In the genomic region with DNA sequence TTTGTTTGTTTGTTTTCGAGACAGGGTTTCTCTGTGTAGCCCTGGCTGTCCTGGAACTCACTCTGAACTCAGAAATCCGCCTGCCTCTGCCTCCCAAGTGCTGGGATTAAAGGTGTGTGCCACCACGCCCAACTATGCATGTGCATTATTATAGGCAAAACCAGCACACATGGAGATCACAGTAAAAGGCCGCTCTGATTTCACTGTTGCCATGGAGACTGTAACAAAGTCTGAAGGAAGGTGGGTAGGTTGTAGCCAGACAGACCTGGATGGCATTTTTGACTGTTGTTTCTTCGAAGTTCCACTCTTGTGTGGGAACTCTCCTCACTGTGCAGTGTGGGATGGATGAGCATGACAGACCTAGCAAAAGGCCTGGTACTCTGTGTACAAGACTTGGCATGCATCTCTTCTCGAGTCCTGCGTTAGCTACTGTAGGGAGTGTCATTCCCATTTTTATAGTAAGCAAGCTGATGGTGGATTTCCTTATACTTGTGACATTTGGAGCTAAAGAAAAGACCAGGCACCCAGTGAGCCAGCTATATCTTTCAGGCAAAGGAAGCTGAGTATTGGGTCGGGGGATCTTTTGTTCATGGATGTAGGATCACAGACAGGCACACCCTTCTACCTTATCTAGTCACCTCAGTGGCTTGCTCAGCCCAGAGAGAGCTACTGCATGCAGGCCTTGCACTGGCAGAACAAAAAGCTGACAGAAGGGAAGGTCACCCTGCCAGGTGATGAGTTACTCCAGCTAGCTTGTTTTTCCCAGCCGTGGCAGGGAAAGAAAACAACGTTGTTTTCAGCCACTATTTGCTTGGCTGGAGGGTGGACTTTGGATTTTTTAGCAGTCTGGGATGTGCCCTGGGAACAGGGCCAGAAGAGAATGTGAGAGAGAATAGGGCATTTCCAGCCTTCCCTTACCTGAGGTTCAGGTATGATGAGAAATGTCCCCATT, we compare ENCODE assay signal across 9 mouse cellular contexts. TPM values are rescaled to one million over a fixed set of nuclear protein-coding genes. Genes with fewer than 3 reads are reported as not detected.
DNase-seq lines count a peak whose midpoint lies in the region; ATAC-seq lines count a peak whose summit lies in the region.
"Had no signal": no experiment of that assay in that cellular context is flagged by ENCODE, and none has a peak within 500 bp of the region (broad histone marks: within the 10 kb centered on the region; RNA-seq: fewer than 3 reads in every experiment).

No protein-coding gene starts in this region.

- no peaks in the 10 kb centered on the region for H3K9me3 ChIP-seq in forebrain, embryonic 15.5 days
- H3K9me3 ChIP-seq in limb, embryonic 10.5 days (replicated peaks) = no peaks in the 10 kb centered on the region

- no peak for ATAC-seq in forebrain, embryonic 15.5 days (replicated peaks)
- ATAC-seq in granulocyte monocyte progenitor cell, adult 5-6 weeks (replicated peaks; ENCODE audit: poor library complexity, severe bottlenecking) = no peak

- peaks cover 36% of the 10 kb centered on the region for H3K4me1 ChIP-seq in forebrain, embryonic 15.5 days
- peaks cover 39% of the 10 kb centered on the region for H3K4me1 ChIP-seq in limb, embryonic 10.5 days

- peak; percentile 42 for DNase-seq in embryo, embryonic 10.5 days (ENCODE audit: low spot score)
- no peak for DNase-seq in embryo, embryonic 11 days
- DNase-seq in CD4-positive helper T cell, adult 2 months (ENCODE audit: low read depth, low spot score) = peak; percentile 57
- DNase-seq in limb, embryonic 10.5 days (ENCODE audit: low spot score) = no peak
- peak; percentile 49 for DNase-seq in splenic B cell, adult 2 months (ENCODE audit: low read depth, low spot score)
- DNase-seq in embryo, embryonic 9.5 days (ENCODE audit: extremely low spot score) = no peak

- peak overlapping the region; percentile 98 for H3K27ac ChIP-seq in forebrain, embryonic 15.5 days (replicated peaks)
- H3K27ac ChIP-seq in limb, embryonic 10.5 days = peak overlapping the region; percentile 97

- peak overlapping the region; percentile 91 for H3K4me3 ChIP-seq in forebrain, embryonic 15.5 days
- H3K4me3 ChIP-seq in limb, embryonic 10.5 days = peak overlapping the region; percentile 94

- WGBS in forebrain, embryonic 15.5 days = 79% methylated on average over 10 of the region's 10 CpGs
- 83% methylated on average over 10 of the region's 10 CpGs for WGBS in limb, embryonic 10.5 days

- peak overlapping the region; percentile 72 for H3K9ac ChIP-seq in forebrain, embryonic 15.5 days (replicated peaks)

- H3K27me3 ChIP-seq in forebrain, embryonic 15.5 days = no peaks in the 10 kb centered on the region
- no peaks in the 10 kb centered on the region for H3K27me3 ChIP-seq in limb, embryonic 10.5 days (ENCODE audit: low read depth, poor library complexity, severe bottlenecking)
- no peaks in the 10 kb centered on the region for H3K27me3 ChIP-seq in splenic B cell, adult 2 months (ENCODE audit: control insufficient read depth, insufficient read depth, low read length, poor library complexity, severe bottlenecking)

- H3K4me2 ChIP-seq in forebrain, embryonic 15.5 days (replicated peaks) = peak overlapping the region; percentile 78

- H3K36me3 ChIP-seq in forebrain, embryonic 15.5 days = no peaks in the 10 kb centered on the region
- 0 out of 2 replicates have a peak, but pooled peaks cover 8% of the 10 kb centered on the region for H3K36me3 ChIP-seq in limb, embryonic 10.5 days
- no peaks in the 10 kb centered on the region for H3K36me3 ChIP-seq in splenic B cell, adult 2 months (ENCODE audit: control insufficient read depth, insufficient read depth, low read length, poor library complexity, severe bottlenecking)

RNA-seq across cellular contexts. Expression of a gene that starts 1.6 kb away (rescaled TPM):
- 45.1 and 47.6 TPM in 2 replicates for polyA plus RNA-seq in forebrain, embryonic 15.5 days (2015; fragmentation: Nextera tagmentation; extraction: Ambion mirVana)
- 43.6 and 43.8 TPM in 2 replicates for polyA plus RNA-seq in limb, embryonic 10.5 days (2016; fragmentation: Nextera tagmentation; extraction: Ambion mirVana)
- total RNA-seq in granulocyte monocyte progenitor cell, adult 5-6 weeks (2014; fragmentation: Nextera tagmentation) = 37.0 and 39.8 TPM in 2 replicates
- total RNA-seq in granulocyte monocyte progenitor cell, adult 5-6 weeks (2017) = 11.4 and 14.1 TPM in 2 replicates

RNA-seq across cellular contexts. Expression of a gene that starts 4.4 kb away (rescaled TPM):
- 95.8 and 102 TPM in 2 replicates for polyA plus RNA-seq in forebrain, embryonic 15.5 days (2015; fragmentation: Nextera tagmentation; extraction: Ambion mirVana)
- 68.0 and 84.5 TPM in 2 replicates for polyA plus RNA-seq in limb, embryonic 10.5 days (2016; fragmentation: Nextera tagmentation; extraction: Ambion mirVana)
- total RNA-seq in granulocyte monocyte progenitor cell, adult 5-6 weeks (2014; fragmentation: Nextera tagmentation) = 28.3 and 33.5 TPM in 2 replicates
- 16.6 and 21.6 TPM in 2 replicates for total RNA-seq in granulocyte monocyte progenitor cell, adult 5-6 weeks (2017)

RNA-seq across cellular contexts. Expression of a gene that starts 46.5 kb away (rescaled TPM):
- 0.56 and 0.75 TPM in 2 replicates for polyA plus RNA-seq in forebrain, embryonic 15.5 days (2015; fragmentation: Nextera tagmentation; extraction: Ambion mirVana)
- polyA plus RNA-seq in limb, embryonic 10.5 days (2016; fragmentation: Nextera tagmentation; extraction: Ambion mirVana) = 0.40 and 0.71 TPM in 2 replicates
- not detected in 2 replicates for total RNA-seq in granulocyte monocyte progenitor cell, adult 5-6 weeks (2014; fragmentation: Nextera tagmentation)
- 0.65 TPM in 1 of 2 replicates, not detected in the other for total RNA-seq in granulocyte monocyte progenitor cell, adult 5-6 weeks (2017)
- total RNA-seq: layer of hippocampus, adult 8-10 months had no signal

RNA-seq across cellular contexts. Expression of a gene that starts 56.9 kb away (rescaled TPM):
- polyA plus RNA-seq in forebrain, embryonic 15.5 days (2015; fragmentation: Nextera tagmentation; extraction: Ambion mirVana) = 138 and 139 TPM in 2 replicates
- polyA plus RNA-seq in limb, embryonic 10.5 days (2016; fragmentation: Nextera tagmentation; extraction: Ambion mirVana) = 156 and 167 TPM in 2 replicates
- 45.1 and 51.5 TPM in 2 replicates for total RNA-seq in granulocyte monocyte progenitor cell, adult 5-6 weeks (2014; fragmentation: Nextera tagmentation)
- 13.2 and 15.8 TPM in 2 replicates for total RNA-seq in granulocyte monocyte progenitor cell, adult 5-6 weeks (2017)

Comparison
In these comparisons a context has a peak if more than half of its experiments do, and no peak if none do; other contexts are left out.
1. DNase-seq: peak in embryo, embryonic 10.5 days (single experiment), CD4-positive helper T cell, adult 2 months (single experiment) and splenic B cell, adult 2 months (single experiment); none in embryo, embryonic 11 days (single experiment), limb, embryonic 10.5 days (single experiment) and embryo, embryonic 9.5 days (single experiment).